Mouse (Mus musculus) megakaryocyte, embryonic 14.5 days (primary cell): Measurements from ENCODE around the gene Tbc1d13.

ENCODE experiments used
- FLI1 ChIP-seq: IDR thresholded peaks from 2 replicates; pipeline ENCODE4 v1.6.1; 2012; ENCODE audit warnings: low read length, inconsistent platforms, mixed read lengths
- GATA1 ChIP-seq: IDR thresholded peaks from 3 replicates; pipeline ENCODE4 v1.6.1; 2012; ENCODE audit warnings: mixed read lengths, low read length, inconsistent platforms, borderline replicate concordance

DNA sequence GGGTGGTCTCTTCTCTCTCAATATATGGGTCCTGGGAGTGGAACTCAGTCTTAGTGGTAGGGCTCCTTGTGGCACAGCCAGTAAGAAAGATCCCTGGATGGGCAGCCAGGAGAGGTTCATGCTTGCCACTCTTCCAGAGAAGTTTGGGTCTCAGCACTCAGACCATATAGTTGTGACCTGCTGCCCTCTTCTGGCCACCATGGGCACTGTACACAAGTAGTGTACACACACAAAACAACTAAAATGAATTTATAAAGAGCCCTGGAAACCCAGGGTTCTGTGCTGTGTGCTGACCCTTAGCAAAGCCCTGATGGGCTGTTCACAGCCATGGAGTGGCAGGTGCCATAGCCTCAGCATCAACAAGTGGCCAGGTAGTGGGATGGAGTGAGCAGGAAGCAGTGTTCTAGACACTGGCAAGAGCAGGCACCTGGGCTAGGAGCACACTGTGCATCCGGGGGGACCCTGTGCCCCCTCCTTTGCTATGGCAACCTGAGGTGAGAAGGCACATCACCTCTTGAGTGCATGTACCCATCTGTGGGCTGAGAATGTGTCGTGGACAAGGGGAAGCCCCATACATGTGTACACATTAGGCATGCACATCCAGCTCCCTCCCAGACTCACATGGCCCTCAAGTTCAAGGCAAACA, 37.5 kb upstream of the Tbc1d13 start:
- TF ChIP-seq FLI1 (no peak), GATA1 (no peak)
